Mouse (Mus musculus): ENCODE measurements around the gene Tnip3.

The Tnip3 gene

DNA sequence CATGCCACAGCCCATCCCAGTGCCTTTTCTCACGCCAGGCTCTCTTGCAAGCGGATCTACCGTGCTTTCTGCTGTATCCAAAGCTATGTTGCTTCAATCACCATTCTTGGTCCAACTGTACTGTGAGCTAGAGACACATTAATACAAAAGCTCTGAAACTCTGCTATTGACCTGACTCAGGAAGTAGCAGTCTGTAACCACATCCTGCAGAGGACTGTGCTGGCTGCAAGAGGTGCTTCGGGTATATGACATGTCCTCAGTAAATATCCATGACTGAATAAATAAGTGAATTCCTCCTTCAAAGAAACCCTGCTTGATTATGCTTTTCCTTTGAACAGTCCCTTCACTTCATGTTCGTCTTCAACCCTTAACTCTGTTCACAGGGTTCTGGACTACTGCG is 122.6 kb downstream of the Tnip3 start:
- no peak for DNase-seq (ENCODE audit: low spot score in 2 of 2)

DNA sequence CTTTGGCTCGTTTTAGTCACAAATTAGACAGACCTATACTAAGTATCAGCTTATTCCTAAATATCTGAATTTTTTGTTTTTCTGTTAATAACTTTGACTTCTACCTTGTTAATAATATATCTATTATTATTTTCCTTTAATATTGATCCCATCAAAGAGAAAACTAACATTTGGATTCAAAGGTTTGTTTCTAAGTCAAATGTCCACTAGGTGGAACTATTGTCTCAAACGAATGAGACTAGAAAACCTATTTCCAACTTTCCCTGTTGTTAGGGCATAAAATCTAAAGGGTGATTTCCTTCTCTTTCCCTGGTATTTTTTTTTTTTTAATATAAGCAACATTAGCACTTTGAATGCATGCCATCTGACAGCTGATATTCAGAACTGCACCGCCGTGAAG is 126.3 kb downstream of the Tnip3 start:
- DNase-seq (ENCODE audit: low spot score in 2 of 2), result no peak

DNA sequence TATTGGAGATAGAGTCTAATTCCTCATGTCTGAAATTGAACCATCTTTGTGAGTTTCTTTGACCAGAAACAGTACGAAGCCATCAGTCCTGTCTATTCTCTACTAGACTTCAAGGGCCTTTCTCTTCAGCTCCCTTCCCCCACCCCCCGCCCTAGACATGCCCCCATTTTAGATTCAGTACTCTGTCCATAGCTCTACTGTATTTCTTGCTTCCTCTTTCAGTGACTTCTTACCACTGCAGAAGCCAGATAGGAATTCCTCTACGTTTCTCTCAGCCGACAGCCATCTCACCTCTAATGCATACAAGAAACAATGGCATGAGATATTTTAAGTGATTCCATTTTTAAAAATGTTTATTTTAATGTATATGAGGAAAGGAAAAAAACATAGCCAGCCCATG is 136.2 kb downstream of the Tnip3 start:
- DNase-seq (ENCODE audit: low spot score in 2 of 2), result no peak

DNA sequence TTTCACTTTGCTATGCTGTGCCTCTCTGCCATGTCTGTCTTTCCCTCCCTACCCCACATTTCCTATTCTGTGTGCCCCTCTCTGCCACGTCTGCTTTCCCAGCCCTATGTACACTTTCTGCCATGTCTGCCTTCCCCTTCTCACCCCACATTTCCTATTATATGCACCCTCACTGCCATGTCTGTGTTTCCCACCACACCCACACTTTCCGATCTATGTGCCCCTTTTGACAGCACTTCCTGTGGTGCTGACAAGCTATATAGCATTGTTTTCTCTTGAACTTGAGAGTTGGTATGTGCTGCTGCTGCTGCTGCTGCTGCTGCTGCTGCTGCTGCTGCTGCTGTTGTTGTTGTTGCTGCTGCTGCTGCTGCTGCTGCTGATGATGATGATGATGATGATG is 136.9 kb downstream of the Tnip3 start:
- no peak for DNase-seq (ENCODE audit: low spot score in 2 of 2)

DNA sequence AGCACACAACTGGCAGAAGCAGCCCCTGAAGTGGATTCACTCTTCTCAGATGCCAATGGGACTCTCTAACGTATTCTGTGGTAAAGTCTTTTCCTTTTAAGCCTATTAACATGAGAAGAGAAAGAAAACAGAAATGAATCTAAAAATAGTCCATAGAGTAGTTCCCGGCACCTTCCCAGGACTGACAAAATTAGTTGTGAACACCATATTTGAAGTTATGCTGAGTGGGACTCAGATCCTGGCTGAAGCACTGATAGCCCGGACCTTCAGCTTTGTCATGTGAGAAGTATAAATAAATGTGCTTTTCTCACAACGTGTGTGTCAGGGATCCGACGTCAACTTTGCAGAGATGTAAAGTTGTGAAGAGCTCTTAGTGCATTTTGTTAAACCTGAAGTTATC is 138.9 kb downstream of the Tnip3 start:
- no peak for DNase-seq (ENCODE audit: low spot score in 2 of 2)

DNA sequence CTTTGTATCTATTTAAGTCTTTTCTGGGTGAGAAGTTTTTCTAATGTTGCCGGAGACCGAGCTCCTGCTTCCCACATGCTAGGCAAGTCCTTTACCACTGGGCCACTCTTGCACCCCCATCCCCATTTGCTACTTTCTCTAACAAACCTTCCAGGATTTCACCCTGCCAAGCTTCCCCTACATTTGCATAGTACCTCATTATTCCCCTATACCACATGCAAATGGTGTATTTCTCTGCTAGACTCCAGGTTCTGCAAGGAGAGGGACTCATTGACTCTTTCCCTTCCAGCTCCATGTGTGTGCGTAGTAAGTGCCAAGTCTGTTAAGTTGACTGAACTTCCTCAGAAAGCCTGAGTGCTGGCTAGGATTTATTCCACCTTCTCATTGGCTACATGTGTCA is 141.2 kb downstream of the Tnip3 start:
- DNase-seq (ENCODE audit: low spot score in 2 of 2), result peak in 1 of 2 experiments; percentile 11

DNA sequence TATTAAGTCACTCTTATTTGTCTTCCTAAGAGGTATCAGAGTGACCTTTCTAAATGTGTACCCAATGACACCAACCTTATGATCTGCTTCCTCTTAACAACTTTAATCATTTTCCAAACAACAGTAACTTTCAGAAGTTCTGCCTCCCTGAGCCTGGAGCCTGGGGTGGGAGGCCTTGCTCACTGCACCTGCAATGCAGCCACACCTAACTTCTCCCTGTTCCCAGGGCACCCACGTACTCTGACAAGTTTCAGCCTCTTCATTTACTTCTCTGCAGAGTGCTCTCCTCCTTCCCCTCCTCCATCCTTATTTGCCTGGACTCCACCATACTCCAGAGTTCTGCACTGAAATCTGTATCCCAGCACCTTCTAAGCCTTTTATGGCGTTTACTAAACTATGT is 144.9 kb downstream of the Tnip3 start:
- no peak for DNase-seq (ENCODE audit: low spot score in 2 of 2)

DNA sequence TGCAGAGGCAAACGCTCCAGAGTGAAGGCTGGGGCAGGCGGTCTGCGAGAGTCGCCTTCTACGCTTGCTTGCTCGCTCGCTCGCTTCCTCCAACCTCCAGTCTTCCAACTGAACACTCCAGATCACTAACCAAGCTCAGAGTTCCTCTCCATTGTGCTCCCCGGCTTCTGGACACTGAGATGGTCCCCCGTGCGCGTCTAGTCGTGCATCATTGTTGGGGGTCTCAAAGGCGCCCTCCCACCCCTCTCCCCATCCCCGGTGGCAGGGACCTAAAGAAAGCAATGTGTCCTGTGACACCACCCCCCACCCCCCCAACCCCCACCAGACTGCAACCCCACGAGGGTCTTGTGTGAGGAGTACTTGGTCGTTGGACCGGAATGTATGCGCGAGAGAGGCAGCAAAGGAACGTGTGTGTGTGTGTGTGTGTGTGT is 145.9 kb downstream of the Tnip3 start:
- no peak for DNase-seq (ENCODE audit: low spot score in 2 of 2)

DNA sequence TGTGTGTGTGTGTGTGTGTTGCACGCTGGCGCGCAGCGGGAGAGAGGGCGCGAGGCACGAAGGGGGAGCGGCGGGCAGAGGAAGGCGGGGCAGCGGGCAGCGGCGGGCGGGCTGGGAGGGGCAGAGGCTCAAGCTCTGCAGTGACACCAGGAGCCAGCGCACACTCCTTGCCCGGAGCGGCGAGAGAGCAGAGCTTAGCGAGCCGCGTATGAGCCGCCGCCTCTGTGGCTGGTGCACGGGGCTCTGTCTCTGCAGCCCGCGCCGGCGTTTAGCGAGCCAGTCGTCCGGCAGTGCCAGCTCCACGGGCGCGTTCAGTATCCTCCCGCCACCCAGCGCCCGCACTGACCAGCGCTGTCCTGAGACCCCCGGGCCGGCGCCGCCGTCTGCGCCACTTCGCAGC is 146.3 kb downstream of the Tnip3 start, which contains the start of gene Ndnf:
TSS of gene Ndnf (plus strand) at position 140 of the 400 bp plus-strand sequence.
- DNase-seq (ENCODE audit: low spot score in 2 of 2), result peak; percentile 26 to 30

DNA sequence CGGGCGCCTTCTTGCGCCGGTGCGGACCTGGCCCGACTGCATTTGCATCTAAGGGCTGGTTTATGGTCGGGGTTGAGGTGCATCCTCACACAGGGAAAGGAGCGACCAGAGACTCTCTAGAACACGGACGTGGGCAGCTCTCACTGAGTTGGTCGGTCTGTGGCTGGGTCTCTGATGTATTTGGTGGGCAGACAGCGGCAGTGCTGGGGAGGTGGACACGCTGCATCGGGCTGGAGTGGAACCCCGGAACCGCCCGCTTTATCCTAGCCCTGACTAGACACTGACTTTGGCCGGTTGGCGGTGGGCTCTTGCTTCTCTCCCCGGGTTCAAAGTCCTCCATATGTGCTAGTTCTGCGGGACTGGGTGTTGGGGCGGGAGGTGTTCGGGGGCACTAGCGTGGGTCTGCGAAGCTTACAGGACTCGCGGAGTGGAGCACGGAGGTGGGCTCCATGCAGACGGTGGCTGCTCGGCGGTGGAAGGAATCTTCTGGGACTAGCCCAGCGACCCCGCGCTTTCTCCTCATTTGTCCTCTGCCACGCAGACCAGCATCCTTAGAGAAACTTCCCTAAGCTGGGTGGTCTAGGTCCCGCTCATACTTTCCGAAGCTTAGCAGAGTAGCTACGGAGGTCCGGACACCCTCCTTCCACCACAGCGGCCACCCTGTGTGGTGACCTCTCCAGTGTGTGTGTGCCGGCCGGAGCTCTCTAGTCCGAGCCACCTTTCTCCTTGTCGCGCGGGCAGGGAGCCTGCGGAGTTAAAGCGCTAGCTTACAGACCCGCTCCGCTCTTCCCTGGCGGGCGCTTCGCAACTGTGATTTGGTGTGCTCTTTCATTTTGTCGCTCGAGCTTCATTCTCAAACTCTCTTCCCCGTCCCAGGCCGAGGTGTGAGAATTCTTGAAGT is 147.3 kb downstream of the Tnip3 start:
- peak in 1 of 2 experiments; percentile 10 for DNase-seq (ENCODE audit: low spot score in 2 of 2)
